9 mouse cellular contexts compared by ENCODE assay signal in the genomic region with DNA sequence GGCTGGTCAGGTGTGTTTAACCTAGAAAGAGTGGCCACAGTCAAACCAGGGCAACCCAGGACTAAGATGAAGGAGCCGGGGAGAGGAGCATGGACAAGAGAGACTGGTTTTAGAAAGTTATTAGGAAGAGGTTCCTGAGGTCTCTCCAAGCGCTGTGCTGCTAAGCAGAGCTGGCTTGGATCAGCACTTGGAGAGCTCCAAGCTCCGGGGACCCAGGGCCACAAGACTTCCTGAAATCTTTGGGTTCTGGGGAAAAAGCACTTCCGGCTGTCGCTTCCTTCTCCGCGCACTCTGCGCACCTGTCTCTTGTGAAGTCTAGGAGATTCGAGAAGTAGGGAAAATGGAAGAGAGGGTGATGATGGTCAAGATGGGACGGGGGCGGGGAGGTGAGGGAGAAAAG. TPM values are rescaled to one million over a fixed set of nuclear protein-coding genes. Genes with fewer than 3 reads are reported as not detected.
DNase-seq lines count a peak whose midpoint lies in the region; ATAC-seq lines count a peak whose summit lies in the region.
"Had no signal": no experiment of that assay in that cellular context is flagged by ENCODE, and none has a peak within 500 bp of the region (broad histone marks: within the 10 kb centered on the region; RNA-seq: fewer than 3 reads in every experiment).

No protein-coding gene starts in this region.

- peaks cover 8% of the 10 kb centered on the region; the same call in 1 of the 2 replicates for H3K27me3 ChIP-seq in limb, embryonic 11.5 days (ENCODE audit: control insufficient read depth, insufficient read depth, low read length)

- H3K4me3 ChIP-seq in limb, embryonic 11.5 days (ENCODE audit: low read depth, low read length): no peak overlapping the region

- intact Hi-C loops in gastrocnemius, postnatal 14 days (cut with DNase I; ENCODE audit: low total_unique reads): no loop called here

- H3K9me3 ChIP-seq in limb, embryonic 11.5 days (ENCODE audit: control insufficient read depth, low read length): no peaks in the 10 kb centered on the region

- no peak for ATAC-seq in limb, embryonic 11.5 days (ENCODE audit: insufficient number of reproducible peaks, low FRiP score, low TSS enrichment, low read depth)

- H3K36me3 ChIP-seq in limb, embryonic 11.5 days (ENCODE audit: control insufficient read depth, insufficient read depth, low read length): no peaks in the 10 kb centered on the region

- H3K9ac ChIP-seq in limb, embryonic 11.5 days (ENCODE audit: low read length): no peak overlapping the region

- H3K4me2 ChIP-seq in limb, embryonic 11.5 days (ENCODE audit: low read depth, severe bottlenecking): peak overlapping the region; percentile 5; the same call in 1 of the 2 replicates

- peak; percentile 30 to 36 for DNase-seq in adrenal gland, postnatal 36 days
- DNase-seq in adrenal gland, postnatal 4 days (ENCODE audit: low spot score in 2 of 2): no peak
- peak; percentile 31 for DNase-seq in right cerebral cortex, postnatal 4 days
- no peak for DNase-seq in right cerebral cortex, postnatal 36 days (ENCODE audit: low spot score in 2 of 2)
- peak; percentile 70 for DNase-seq in limb, embryonic 11.5 days (ENCODE audit: low spot score)
- peak; percentile 57 for DNase-seq in testis, postnatal 10 days (ENCODE audit: low spot score)
- DNase-seq in gastrocnemius, postnatal 14 days: no peak
- no peak for DNase-seq in left cerebral cortex, adult 9 months (ENCODE audit: low spot score in 2 of 2)

- H3K4me1 ChIP-seq in limb, embryonic 11.5 days (ENCODE audit: control insufficient read depth, insufficient read depth, low read length): peaks cover 13% of the 10 kb centered on the region; the same call in 1 of the 2 replicates

- 2% methylated on average over 11 of the region's 11 CpGs for WGBS in limb, embryonic 11.5 days

- H3K27ac ChIP-seq in limb, embryonic 11.5 days (replicated peaks; ENCODE audit: low read depth, low read length): no peak overlapping the region

RNA-seq across cellular contexts. Expression of a gene that starts 0.6 kb away (rescaled TPM):
- total RNA-seq in adrenal gland, postnatal 36 days (2021): 1 to 10 TPM; 2.7 to 4.7 TPM
- 1 to 10 TPM; 7.1 to 7.4 TPM for total RNA-seq in adrenal gland, postnatal 4 days (2021)
- 1.0 and 1.6 TPM in 2 replicates for polyA plus RNA-seq in limb, embryonic 11.5 days (2014; fragmentation: Nextera tagmentation; extraction: Ambion mirVana)
- 1 to 10 TPM; 3.0 to 3.8 TPM for total RNA-seq in gastrocnemius, postnatal 14 days (2021)
- total RNA-seq: liver, adult 2 months had no signal
- polyA plus RNA-seq: liver, adult 2 months had no signal

RNA-seq across cellular contexts. Expression of a gene that starts 1.5 kb away (rescaled TPM):
- total RNA-seq in adrenal gland, postnatal 36 days (2021): 10 to 100 TPM; 13.6 to 20.4 TPM
- total RNA-seq in adrenal gland, postnatal 4 days (2021): 10 to 100 TPM; 50.3 to 56.4 TPM
- polyA plus RNA-seq in limb, embryonic 11.5 days (2014; fragmentation: Nextera tagmentation; extraction: Ambion mirVana): 0.68 and 0.88 TPM in 2 replicates
- total RNA-seq in gastrocnemius, postnatal 14 days (2021): not detected
- total RNA-seq: liver, adult 2 months had no signal
- polyA plus RNA-seq: liver, adult 2 months had no signal

RNA-seq across cellular contexts. Expression of a gene that starts 35.8 kb away (rescaled TPM):
- not detected for total RNA-seq in adrenal gland, postnatal 36 days (2021)
- total RNA-seq in adrenal gland, postnatal 4 days (2021): not detected
- 0.31 and 0.36 TPM in 2 replicates for polyA plus RNA-seq in limb, embryonic 11.5 days (2014; fragmentation: Nextera tagmentation; extraction: Ambion mirVana)
- not detected for total RNA-seq in gastrocnemius, postnatal 14 days (2021)

RNA-seq across cellular contexts. Expression of a gene that starts 36.4 kb away (rescaled TPM):
- total RNA-seq in adrenal gland, postnatal 36 days (2021): 10 to 100 TPM; 73.2 to 80.4 TPM
- 10 to 100 TPM; 75.0 to 75.3 TPM for total RNA-seq in adrenal gland, postnatal 4 days (2021)
- polyA plus RNA-seq in limb, embryonic 11.5 days (2014; fragmentation: Nextera tagmentation; extraction: Ambion mirVana): 68.0 and 75.2 TPM in 2 replicates
- 10 to 100 TPM; 40.4 to 47.1 TPM for total RNA-seq in gastrocnemius, postnatal 14 days (2021)

Comparison
In these comparisons a context has a peak if more than half of its experiments do, and no peak if none do; other contexts are left out.
1. DNase-seq: peak in adrenal gland, postnatal 36 days (2 of 2), right cerebral cortex, postnatal 4 days (single experiment), limb, embryonic 11.5 days (single experiment) and testis, postnatal 10 days (single experiment); none in adrenal gland, postnatal 4 days (0 of 2), right cerebral cortex, postnatal 36 days (0 of 2), gastrocnemius, postnatal 14 days (single experiment) and left cerebral cortex, adult 9 months (0 of 2).
2. RNA of a gene that starts 1.5 kb away (total RNA-seq): 50.3 to 56.4 TPM in adrenal gland, postnatal 4 days and 13.6 to 20.4 TPM in adrenal gland, postnatal 36 days; not detected in gastrocnemius, postnatal 14 days; every median in the first group is over 10 times any median in the second.